Mouse (Mus musculus): ENCODE data around the gene Phldb3. TPM values are rescaled to one million over a fixed set of nuclear protein-coding genes. Genes with fewer than 3 reads are reported as not detected.

Gene Phldb3
- polyA plus RNA-seq, 1 experiment: 6.8 TPM

DNA sequence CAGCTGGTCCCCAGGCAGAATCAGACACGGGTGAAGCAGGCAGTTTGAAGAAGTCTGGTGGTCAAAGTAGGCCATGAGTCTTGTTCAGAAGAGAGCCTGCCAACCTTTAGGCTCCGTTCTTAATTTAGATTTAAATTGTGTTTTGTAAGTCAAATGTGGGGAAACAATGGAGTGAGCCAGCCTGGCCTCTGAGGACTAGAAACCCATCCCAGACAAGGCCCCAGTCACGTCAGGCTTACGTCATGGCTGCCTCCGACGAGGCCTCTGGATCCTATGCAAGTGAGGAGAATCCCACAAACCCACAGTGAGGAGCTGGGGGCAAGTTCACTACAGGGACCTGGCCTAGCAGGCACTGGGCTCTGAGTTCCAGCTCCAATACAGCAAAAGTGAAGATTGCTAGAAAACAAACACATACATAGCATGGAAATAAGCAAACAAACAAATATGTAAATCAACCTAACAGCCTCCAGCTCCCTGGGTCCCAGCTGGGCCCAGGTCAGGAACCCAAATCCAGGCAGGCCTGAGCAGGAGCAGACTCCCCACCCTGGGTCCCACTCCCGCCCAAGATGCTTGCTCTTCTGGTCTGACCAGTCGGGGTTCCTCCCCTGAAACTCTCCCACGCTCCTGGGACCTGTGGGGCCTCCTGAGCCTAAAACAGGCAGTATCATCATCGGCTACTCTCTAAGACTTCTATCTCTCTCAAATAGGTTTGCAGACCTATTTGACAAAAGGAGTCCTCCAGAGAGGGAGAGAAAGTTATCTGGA, 19.7 kb downstream of the Phldb3 start:
- peak; percentile 54 for DNase-seq (ENCODE audit: low spot score)

DNA sequence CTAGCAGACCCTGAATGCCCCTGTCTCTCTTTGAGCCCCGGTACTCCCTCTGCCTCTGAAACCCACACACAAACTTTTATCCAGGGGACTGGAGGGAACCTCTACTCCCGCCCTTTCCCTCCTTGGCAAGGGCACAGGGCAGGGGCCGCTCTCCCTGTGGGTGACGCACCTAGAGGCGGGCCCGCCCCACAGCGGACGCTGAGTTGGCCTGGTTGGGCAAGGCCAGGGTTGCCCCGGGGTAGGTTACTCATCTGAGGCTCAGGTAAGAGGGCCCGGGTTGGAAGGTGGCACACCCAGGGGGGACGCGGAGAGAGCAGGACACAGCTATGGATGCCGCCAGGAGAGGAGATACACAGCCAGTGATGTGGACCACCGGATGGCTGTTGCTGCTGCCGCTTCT, 25.7 kb downstream of the Phldb3 start, which contains the start of gene Lypd3:
TSS of gene Lypd3 (plus strand) at position 287 of the 400 bp plus-strand sequence.
- peak; percentile 59 for DNase-seq (ENCODE audit: low spot score)

DNA sequence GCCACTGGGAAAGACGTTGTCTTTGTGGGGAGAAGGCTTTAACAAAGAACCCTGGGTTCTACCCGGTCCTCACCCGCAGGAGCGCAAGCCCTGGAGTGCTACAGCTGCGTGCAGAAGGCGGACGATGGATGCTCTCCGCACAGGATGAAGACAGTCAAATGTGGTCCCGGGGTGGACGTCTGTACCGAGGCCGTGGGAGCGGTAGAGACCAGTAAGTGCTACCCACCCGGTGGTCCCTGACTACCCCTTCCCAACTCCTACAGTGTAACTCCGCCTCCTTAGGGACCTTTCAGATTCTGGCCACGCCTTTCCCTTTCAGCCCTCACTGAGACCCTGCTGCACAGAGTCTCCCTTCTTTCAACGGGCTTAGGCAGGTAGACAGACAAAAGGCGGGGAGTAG, 26.5 kb downstream of the Phldb3 start:
- DNase-seq (ENCODE audit: low spot score): no peak

DNA sequence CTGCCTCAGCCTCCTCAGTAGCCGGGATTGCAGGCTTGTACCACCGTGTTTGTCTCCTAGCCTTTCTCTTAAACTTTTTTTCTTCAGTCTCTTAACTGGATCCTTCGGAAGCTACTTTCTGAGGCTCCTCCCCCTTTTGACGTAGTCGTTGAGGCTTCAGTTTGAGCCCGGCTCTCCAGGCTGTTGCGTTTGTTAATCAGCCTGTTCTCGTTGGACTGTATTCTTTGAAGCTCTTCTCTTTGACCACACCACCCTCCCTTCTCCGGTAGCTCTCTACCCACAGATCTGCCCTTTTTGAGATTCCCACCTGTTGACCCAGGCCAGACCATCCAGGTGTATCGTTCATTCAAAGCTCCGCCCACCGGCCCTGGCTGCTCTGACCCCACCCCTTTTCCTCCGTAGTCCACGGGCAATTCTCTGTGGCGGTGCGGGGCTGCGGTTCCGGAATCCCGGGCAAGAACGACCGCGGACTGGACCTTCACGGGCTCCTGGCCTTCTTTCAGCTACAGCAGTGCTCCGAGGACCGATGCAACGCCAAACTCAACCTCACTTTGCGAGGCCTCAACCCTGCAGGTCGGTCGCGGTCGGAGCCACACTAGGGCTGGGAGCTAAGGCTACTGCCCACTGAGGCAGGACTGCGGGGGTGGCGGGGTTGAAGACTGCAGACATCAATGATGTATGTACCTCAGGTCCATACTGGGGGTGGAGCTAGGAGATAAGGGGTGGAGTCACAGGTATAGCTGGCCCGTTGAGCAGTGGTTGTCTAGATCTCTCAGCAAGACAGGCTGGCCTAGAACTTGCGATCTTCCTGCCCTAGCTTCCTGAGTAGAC, 27.7 kb downstream of the Phldb3 start:
- DNase-seq (ENCODE audit: low spot score): no peak

DNA sequence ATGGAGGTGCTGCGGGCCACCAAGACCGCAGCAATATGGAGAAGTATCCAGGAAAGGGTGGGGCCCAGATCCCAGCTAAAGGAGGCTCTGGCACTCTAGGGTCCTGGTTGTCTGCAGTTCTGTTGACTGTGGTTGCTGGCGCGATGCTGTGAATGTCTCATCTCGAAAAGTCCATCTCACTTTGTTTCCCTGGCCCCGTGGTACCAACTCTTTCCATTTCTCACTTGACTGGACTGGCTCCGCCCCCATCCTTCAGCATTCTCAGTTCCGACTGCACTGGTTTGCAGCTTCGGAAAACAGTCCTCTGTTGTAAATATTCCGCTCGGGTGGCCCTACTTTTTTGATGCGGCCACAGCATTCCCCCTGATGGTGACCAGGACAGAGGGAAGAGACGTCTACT, 29.9 kb downstream of the Phldb3 start:
- no peak for DNase-seq (ENCODE audit: low spot score)

DNA sequence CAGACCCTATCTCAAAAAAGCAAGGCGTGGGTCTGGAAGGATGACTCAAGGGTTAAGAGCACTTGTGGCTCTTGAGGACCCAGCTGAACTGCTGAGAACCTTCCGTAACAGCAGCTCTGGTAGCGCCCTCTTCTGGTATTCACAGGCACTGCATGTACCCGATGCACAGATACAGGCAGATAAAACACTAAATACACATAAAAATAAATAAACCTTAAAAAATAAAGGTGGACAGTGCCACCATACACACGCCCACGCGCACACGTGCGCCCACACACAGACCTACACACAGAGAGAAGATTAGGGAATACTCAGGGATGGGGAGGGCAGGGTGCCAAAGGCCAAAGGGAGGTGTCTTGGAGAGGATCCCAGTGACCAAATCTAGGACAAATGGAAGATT, 31.9 kb downstream of the Phldb3 start:
- DNase-seq (ENCODE audit: low spot score): no peak

DNA sequence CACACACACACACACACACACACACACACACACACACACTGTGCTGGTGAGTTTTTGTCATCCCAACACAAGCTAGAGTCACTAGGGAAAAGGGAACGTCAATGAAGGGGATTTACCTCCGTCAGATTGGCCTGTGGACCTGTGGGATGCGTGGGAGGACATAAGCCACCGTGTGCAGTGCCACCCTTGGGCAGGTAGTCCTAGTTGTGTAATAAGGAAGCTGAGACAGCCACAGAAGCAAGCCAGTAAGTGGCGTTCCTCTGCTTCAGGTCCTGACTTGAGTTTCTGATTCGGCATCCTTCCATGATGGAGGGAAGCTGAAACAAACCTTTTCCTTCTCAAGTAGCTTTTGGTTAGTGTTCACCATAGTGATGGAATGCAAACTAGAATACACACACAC, 33.9 kb downstream of the Phldb3 start:
- DNase-seq (ENCODE audit: low spot score): no peak

DNA sequence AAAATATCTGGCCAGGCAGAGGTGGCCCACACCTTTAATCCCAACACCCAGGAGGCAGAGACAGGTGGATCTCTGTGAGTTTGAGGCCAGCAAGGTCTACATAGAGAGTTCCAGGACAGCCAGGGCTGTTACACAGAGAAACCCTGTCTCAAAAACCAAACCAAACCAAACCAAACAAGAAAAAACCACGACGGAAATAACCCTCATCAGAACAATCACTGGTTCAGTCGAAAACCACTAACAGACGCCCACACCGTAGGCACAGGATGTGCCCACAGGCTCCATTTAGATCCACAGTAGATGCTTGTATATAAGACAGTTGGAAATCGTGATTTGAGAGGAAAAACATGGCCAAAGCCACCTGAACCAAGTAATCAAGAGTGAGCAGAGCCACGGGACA, 34.4 kb downstream of the Phldb3 start:
- DNase-seq (ENCODE audit: low spot score): no peak

DNA sequence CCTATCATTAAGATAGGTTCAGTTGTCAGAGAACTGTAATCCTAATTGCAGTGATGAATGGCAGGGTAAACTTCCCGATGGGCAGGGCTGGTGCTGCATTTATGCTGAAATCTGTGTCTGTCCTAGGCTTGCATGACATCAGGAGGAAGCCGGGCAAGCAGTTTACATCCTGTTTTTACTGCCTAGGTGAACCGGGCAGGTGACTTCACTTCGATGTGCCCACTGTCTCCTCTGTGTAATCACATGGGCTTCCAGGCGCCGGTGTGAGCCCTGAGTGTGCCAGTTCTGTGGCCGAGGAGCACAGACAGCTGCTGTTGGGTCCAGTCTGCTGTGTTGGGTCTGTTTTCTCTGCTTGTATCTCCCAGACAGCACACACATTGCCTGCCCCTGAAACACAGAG, 35.9 kb downstream of the Phldb3 start:
- DNase-seq (ENCODE audit: low spot score): no peak

DNA sequence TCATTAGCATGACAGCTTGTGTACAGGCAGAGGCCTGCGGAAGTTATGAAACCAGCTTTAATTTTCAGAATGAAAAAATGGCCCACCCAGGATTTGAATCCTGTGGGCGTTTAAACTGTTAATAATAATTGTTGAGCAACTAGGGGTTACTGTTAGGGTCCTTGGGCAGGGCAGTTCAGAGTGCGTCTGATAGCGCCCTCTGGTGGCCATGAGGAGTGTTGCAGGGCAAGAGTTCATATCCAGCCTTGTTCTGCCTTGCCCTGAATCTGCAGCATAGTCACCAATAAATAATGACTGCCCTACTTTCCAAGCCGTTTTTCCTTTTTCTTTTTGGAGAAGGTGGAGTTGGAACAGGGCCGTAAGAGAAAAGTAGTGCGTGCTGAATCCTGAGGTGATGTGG, 43.1 kb downstream of the Phldb3 start:
- peak; percentile 47 for DNase-seq (ENCODE audit: low spot score)

DNA sequence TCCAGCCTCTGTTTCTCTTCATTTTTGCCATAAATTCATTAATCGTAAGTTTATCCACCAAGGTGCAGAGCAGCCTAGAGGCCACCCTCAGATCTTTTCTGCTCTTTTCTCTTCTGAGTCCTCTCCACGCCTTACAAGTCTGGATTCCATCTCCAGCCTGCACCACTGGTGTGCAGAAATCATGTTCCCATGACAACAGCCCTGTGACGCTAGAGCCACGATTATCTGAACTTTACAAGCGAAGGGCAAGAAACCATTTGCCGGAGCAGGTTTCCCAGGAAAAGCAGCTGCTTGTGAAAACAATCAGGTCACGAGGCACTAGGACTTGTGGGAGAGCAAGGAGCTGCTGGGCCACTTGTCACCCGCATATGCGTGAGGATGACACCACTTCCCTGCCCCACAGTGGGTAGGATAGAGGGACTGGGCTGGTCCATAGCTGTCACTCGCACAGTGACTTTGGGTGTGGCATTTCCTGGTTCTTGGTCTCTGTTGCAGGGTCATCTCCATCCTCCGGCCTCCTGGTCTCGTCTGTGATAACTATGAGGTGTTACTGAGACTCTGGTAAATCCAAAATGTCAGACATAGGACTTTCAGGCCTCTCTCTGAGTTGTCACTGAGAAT, 49.3 kb downstream of the Phldb3 start:
- no peak for DNase-seq (ENCODE audit: low spot score)

DNA sequence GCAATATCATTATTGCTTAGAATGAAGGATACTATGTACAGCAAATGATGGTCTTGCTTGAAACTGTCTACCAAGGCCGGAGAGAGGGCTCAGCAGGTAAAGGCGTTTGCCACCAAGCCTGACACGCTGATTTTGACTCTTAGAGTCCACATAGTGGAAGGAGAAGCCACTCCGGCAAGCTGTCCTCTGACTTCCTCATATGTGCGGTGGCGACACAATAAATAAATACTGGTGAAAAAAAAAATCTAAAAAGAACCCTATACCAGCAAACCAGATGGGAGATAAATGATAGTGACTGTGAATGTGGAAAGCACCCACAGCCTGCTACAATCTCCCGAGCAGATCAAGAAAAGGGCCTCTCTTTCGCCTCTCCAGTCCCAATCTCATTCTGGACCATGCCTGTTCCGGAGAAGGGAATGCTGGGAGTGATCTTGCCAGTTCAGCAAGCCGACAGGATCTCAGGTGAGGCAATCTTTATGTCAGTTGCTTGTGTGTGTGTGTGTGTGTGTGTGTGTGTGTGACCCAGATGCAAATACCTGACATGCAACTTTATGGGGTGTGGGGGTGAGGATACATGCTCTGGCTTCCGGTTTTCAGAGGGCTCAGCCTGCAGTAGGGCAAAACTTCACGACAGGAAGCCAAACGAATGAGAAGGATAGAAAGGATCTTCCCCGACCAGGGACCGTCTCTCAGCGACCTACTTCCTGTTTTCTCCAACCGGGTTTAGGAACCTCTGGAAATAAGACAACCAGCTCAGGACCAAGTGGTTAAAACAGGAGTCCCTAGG, 50.7 kb downstream of the Phldb3 start:
- no peak for DNase-seq (ENCODE audit: low spot score)

DNA sequence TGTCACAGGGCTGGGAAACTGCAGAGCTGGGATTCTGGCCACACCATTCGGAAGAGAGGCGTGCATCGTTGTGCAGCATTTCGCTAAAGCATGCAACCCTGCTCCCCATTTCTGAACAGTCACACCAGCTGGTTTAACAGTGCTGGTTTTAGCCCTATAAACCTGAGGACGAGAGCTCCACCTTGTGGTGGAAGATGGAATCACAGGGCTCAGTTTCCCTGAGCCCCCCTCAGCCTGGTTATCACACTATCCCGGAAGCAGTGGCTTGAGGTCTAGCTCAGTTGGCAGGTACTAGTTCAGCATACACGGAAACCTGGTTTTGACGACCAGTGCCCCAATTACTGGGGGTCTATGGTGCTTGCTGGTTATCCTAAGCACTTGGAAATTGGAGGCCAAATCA, 52.0 kb downstream of the Phldb3 start:
- DNase-seq (ENCODE audit: low spot score): no peak

DNA sequence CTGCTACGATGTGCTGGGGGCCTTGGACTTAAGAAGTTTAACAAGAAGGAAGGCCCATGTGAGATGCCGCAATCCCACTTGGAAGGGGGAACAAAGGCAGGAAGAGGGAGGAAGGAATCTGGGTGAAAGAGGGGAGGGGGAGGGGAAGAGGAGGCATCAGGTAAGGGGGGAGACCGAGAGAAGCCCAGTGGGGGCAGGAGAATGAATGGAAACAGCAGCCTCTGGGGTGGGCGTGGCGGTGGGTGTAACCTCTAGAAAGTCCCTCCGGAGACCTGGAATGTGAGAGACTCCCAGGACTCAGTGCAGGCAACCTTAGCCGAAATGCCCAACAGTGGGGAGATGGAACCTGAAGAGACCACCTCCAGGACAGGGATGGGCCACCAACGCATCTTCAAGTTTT, 53.7 kb downstream of the Phldb3 start:
- no peak for DNase-seq (ENCODE audit: low spot score)

DNA sequence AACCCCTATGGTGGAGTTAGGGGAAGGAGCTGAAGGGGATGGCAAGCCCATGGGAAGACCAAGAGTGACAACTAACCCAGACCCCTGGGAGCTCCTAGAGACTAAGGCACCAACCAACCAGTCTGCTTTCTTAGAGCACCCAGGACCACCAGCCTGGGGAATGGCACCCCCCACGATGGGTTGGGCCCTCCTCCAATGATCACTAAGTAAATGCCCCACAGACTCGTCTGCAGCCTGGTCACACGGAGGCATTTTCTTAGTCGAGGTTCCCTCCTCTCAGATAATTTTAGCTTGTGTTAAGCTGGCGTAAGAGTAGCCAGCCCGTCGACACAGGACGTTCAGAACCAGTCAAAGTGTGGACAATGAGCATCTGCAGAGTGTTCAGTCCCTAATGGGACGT, 54.4 kb downstream of the Phldb3 start:
- DNase-seq (ENCODE audit: low spot score): no peak

DNA sequence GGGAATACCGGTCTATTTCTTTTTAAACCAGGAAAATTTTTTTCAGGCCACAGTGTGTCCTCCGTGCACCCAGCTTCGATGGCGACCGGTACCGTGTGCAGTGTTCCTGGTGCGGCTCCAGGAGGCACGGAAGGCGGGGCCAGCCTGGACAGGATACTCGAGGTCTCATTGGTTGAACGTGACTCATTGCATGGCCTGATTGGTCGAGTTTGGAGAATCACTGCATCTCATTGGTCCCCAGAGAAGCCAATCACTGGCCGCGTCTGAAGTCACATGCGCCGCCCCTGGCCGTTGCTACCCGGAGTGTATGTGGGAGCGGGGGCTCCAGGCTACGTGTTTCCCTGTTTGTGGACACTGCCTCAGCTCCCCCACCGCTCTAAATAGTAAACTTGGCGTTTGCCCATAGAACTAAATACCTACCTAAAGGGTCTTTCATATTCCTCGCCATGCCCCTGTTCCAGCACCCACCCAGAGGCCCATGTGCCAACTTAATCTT, 61.4 kb downstream of the Phldb3 start:
- DNase-seq (ENCODE audit: low spot score): no peak

DNA sequence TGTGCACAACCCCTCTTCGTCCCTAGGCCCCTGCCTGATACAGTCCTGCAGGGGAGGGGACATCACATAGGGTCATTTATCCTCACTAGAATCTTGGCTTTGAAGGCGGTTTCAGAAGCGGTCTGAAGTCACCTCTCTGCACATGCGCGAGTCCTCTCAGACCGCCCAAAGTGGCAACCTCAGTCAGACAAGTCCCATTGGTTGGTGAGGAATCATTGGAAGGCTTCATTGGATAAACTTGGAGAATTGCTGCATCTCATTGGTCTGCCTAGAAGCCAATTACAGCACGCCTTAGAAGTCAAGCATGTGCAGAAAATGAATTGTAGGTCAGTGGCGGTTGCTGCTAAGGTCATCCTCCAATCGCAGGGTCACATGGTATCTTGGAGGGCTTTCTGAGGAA, 66.0 kb downstream of the Phldb3 start, which contains the start of gene Tex101:
TSS of gene Tex101 (minus strand) at position 101 of the 400 bp plus-strand sequence.
- DNase-seq (ENCODE audit: low spot score): no peak

Measured in urinary bladder, adult 2 months (tissue).